ENCODE assay signal across 10 mouse cellular contexts in genomic region chr11:100611627-100612026, GRCm38 (mm10). TPM values are rescaled to one million over a fixed set of nuclear protein-coding genes. Genes with fewer than 3 reads are reported as not detected.
A peak's percentile ranks its signal among the peaks of the same experiment; 100 is the strongest.
DNase-seq lines count a peak whose midpoint lies in the region; TF ChIP-seq lines count a peak whose summit lies in the region.
"Had no signal": no experiment of that assay in that cellular context is flagged by ENCODE, and none has a peak within 500 bp of the region (broad histone marks: within the 10 kb centered on the region; RNA-seq: fewer than 3 reads in every experiment).

No protein-coding gene starts in this region.

- 67% methylated on average over 6 of the region's 6 CpGs for WGBS in bone marrow, adult 2 months

- H3K27ac ChIP-seq in left cerebral cortex, adult 2 months: no peak overlapping the region; the same call in 1 of the 2 replicates
- H3K27ac ChIP-seq in bone marrow, adult 2 months (ENCODE audit: control insufficient read depth, insufficient read depth, low read depth, low read length, poor library complexity): no peak overlapping the region
- H3K27ac ChIP-seq: liver, embryonic 15.5 days; stomach, embryonic 15.5 days had no signal

- intact Hi-C loops in left cerebral cortex, adult 2 months (cut with DNase I): loop anchor here (2.0 kb wide), 2 partner anchors 33 to 41 kb away; no protein-coding TSS in a partner anchor

- H3K4me1 ChIP-seq in bone marrow, adult 2 months (ENCODE audit: control insufficient read depth, insufficient read depth, low read length): peaks cover 4% of the 10 kb centered on the region

- TF ChIP-seq POLR2A in bone marrow, adult 2 months (IDR thresholded peaks at IDR 0.05; ENCODE audit: borderline replicate concordance, control insufficient read depth, low read depth, low read length): no peak

- no peak overlapping the region for H3K4me3 ChIP-seq in left cerebral cortex, adult 2 months
- H3K4me3 ChIP-seq in bone marrow, adult 2 months (replicated peaks; ENCODE audit: control insufficient read depth, low read depth, low read length): no peak overlapping the region
- H3K4me3 ChIP-seq: liver, embryonic 15.5 days; stomach, embryonic 15.5 days had no signal

- peak; percentile 35 for TF ChIP-seq CTCF in left cerebral cortex, adult 2 months (IDR thresholded peaks at IDR 0.05)
- peak; percentile 25; the same call in 1 of the 2 replicates for TF ChIP-seq CTCF in bone marrow, adult 2 months (IDR thresholded peaks at IDR 0.05; ENCODE audit: control insufficient read depth, insufficient read depth, low read length)

- peak; percentile 58 for DNase-seq in cerebellum, adult 9-10 months
- DNase-seq in cerebellum, adult 8-10 months: no peak
- DNase-seq in left cerebral cortex, adult 2 months (ENCODE audit: extremely low spot score in 1 of 2, low spot score in 2 of 2): no peak
- no peak for DNase-seq in left cerebral cortex, adult 8-10 months (ENCODE audit: low spot score in 2 of 2)
- DNase-seq in CD4-positive helper T cell, adult 2 months (ENCODE audit: low read depth, low spot score): peak; percentile 41
- no peak for DNase-seq in thymus, postnatal 25 days
- DNase-seq in thymus, postnatal 10 days (ENCODE audit: low spot score in 2 of 2): no peak

RNA-seq across cellular contexts. Expression of gene Nkiras2, which starts 7.4 kb away (rescaled TPM):
- 10 to 100 TPM; 13.2 to 13.6 TPM for total RNA-seq in left cerebral cortex, adult 2 months (2021)
- total RNA-seq in left cerebral cortex, adult 8-10 months (2022): 10 to 100 TPM; 12.1 to 15.5 (median 13.2) TPM
- polyA plus RNA-seq in bone marrow, adult 2 months (2011; ENCODE audit: insufficient read depth, insufficient read length, low replicate concordance, missing spikeins): 7.5 and 13.1 TPM in 2 replicates

RNA-seq across cellular contexts. Expression of gene Dnajc7, which starts 8.3 kb away (rescaled TPM):
- 100 to 1,000 TPM; 248 to 263 TPM for total RNA-seq in left cerebral cortex, adult 2 months (2021)
- 100 to 1,000 TPM; 241 to 278 (median 260) TPM for total RNA-seq in left cerebral cortex, adult 8-10 months (2022)
- polyA plus RNA-seq in bone marrow, adult 2 months (2011; ENCODE audit: insufficient read depth, insufficient read length, low replicate concordance, missing spikeins): 603 and 838 TPM in 2 replicates

RNA-seq across cellular contexts. Expression of gene Cnp, which starts 36.9 kb away (rescaled TPM):
- 100 to 1,000 TPM; 117 to 121 TPM for total RNA-seq in left cerebral cortex, adult 2 months (2021)
- total RNA-seq in left cerebral cortex, adult 8-10 months (2022): 100 to 1,000 TPM; 220 to 251 (median 229) TPM
- 25.0 and 35.7 TPM in 2 replicates for polyA plus RNA-seq in bone marrow, adult 2 months (2011; ENCODE audit: insufficient read depth, insufficient read length, low replicate concordance, missing spikeins)

Comparison
In these comparisons a context has a peak if more than half of its experiments do, and no peak if none do; other contexts are left out.
1. DNase-seq: peak in cerebellum, adult 9-10 months (single experiment) and CD4-positive helper T cell, adult 2 months (single experiment); none in cerebellum, adult 8-10 months (single experiment), left cerebral cortex, adult 2 months (0 of 2), left cerebral cortex, adult 8-10 months (0 of 2), thymus, postnatal 25 days (single experiment) and thymus, postnatal 10 days (0 of 2).